Comparison of ENCODE assay signal across 16 mouse cellular contexts in the genomic region with DNA sequence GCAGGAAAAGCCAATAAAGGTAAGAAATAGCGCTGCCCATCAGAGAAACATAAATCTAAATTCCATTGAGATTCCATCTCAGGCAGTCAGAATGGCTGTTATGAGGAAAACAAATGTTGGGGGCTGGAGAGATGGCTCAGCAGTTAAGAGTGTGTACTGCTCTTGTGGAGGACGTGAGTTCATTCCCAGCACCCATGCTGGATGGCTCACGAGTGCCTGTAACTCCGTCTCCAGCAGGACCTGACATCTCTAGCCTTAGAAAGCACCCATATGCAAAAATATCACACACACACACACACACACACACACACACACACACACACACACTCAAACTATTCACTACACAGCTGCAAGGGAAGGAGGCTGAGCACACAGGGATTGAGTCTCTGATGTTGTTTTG.
"Had no signal": no experiment of that assay in that cellular context is flagged by ENCODE, and none has a peak within 500 bp of the region (broad histone marks: within the 10 kb centered on the region; RNA-seq: fewer than 3 reads in every experiment).

No protein-coding gene starts in this region.

- DNase-seq: lung, adult 18-20 months; lung, embryonic 14.5 days; lung, postnatal 10 days; lung, postnatal 4 days; midbrain, embryonic 14.5 days; right cerebral cortex, postnatal 14 days; thymus, adult 2 months; thymus, postnatal 25 days; thymus, postnatal 4 days had no signal

- H3K9ac ChIP-seq: lung, embryonic 14.5 days; midbrain, embryonic 12.5 days; neural tube, embryonic 12.5 days; stomach, embryonic 15.5 days had no signal

- H3K27ac ChIP-seq: midbrain, embryonic 10.5 days; midbrain, embryonic 12.5 days; neural tube, embryonic 12.5 days; stomach, embryonic 15.5 days; stomach, postnatal 0 days had no signal

- H3K9me3 ChIP-seq: midbrain, embryonic 10.5 days; midbrain, embryonic 12.5 days; neural tube, embryonic 12.5 days; stomach, embryonic 15.5 days had no signal

- H3K4me1 ChIP-seq: midbrain, embryonic 10.5 days; midbrain, embryonic 12.5 days; neural tube, embryonic 12.5 days; stomach, embryonic 15.5 days had no signal

- H3K27me3 ChIP-seq: midbrain, embryonic 12.5 days; neural tube, embryonic 12.5 days; stomach, embryonic 15.5 days had no signal

- ATAC-seq: midbrain, embryonic 16.5 days had no signal

- H3K36me3 ChIP-seq: midbrain, embryonic 10.5 days; midbrain, embryonic 12.5 days; neural tube, embryonic 12.5 days; stomach, embryonic 15.5 days had no signal

- H3K4me2 ChIP-seq: lung, embryonic 14.5 days; midbrain, embryonic 12.5 days; neural tube, embryonic 12.5 days; stomach, embryonic 15.5 days had no signal

- H3K4me3 ChIP-seq: midbrain, embryonic 10.5 days; midbrain, embryonic 12.5 days; myocyte; neural tube, embryonic 12.5 days; stomach, embryonic 15.5 days had no signal
